Mouse (Mus musculus): ENCODE measurements around the gene Cth.
"Not testable (repeated sequence)": the region's sequence is repeated elsewhere in the genome, so short reads cannot be mapped to it uniquely, and the experiment has no call there.

Gene Cth

DNA sequence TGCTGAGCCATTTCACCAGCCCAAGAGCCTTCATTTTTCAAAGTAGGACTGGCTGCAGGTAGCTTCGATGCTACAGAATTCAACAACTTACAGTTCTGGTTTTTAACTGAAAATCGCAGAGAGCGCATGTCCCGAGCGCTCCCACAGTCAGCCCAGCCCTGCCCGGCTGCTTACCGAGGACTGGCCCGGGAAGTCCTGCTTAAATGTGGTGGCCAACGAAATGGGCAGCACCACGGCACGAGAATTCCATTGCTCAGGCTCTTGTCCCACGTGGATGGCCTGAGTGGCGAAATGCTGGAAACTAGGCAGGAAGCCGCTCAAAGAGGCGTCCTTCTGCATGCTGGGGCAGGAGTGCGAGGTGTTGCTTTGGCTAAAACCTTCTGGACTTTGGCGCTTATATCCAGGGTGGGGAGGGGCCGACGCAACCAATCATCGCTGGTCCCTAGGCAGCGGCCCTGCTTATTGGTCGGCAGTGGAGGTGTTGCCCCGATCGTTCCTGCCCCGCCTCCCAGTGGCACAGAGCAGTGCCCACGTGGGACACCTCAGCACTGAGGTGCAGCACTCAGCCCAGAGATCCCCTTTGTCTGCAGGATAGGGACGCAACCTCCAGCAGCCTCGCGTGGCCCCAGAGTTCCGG is at the start of gene Cth:
Gene Cth, minus strand, starts transcription at position 386 of the 637 bp plus-strand sequence.
- peak; percentile 81 for DNase-seq (ENCODE audit: low read depth, low spot score)

DNA sequence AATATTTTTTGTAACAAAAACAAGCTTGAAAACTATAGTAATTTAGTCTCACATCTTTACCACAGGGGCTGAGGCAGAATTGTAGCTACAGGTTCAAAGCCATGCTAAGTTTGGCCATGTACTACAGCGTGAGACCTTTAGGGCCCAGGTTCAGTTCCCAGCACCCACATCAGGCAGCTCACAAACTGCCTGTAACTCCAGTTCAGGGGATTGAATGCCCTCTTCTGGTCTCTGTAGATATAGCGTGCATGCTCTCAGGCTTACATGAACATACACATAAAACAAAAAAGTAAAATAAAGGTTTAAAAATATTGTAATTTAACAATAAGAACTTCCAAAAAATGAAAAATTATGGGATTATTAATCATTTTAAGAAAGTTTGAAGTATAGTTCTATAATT is 48.4 kb upstream of the Cth start:
- no peak for DNase-seq (ENCODE audit: low read depth, low spot score)

- no peak for DNase-seq (ENCODE audit: low read depth, low spot score)
Observed at GRCm38 (mm10) chr3:157971151-157971550, 46.3 kb upstream of the Cth start.

GRCm38 (mm10) chr3:157957320-157957719 is 32.4 kb upstream of the Cth start:
- no peak for DNase-seq (ENCODE audit: low read depth, low spot score)

DNA sequence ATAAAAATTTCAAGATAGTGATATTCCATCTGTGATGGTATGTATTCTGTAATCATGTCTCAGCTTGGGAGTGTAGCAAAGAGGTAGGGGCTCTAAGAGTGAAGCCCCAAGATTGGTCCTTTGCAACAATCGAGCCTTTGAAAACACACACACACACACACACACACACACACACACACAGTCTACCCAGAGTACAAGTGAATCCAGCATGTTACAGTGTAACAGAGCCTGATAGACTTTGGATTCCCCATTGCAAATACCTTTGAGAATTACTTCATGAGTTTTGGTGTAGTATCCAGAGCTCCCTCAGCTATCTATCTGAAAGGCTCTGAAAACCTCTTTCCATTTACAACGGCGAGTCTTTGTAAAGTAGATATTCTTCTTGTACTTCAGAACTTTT is 31.3 kb upstream of the Cth start:
- no peak for DNase-seq (ENCODE audit: low read depth, low spot score)

DNA sequence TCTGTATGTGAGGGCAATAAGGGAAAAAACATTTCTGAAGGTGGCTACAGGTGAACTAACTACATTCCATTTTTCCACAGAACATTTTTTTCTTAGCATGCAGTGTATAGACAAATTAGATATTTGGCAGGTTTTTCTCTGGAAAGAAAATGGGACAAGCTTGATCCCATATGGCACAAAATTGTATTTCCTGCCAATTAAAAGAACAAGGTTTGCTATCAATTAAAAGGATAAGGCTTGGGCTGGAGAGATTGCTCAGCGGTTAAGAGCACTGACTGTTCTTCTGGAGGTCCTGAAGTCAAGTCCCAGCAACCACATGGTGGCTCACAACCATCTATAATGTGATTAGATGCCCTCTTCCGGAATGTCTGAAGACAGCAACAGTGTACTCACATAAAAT is 30.6 kb upstream of the Cth start:
- DNase-seq (ENCODE audit: low read depth, low spot score): no peak

DNA sequence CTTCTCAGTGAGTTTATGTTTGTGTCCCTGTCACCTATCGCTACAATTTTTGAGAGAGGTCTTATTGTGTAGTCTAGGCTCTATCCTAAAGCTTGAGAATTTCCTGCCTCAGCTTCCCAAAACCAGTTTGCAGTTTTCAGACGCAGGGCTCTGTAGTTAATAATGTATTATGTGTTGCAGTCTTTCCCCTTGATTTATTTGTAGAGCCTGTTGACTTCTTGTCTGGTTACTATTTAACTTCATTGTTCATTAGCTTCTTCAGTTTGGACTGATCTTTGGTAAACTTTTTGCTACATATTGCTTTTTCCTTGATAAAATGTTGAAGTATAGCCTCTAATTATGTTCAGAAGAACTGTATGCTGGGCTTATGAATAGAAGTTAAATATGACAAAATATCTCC is 27.8 kb upstream of the Cth start:
- no peak for DNase-seq (ENCODE audit: low read depth, low spot score)

GRCm38 (mm10) chr3:157947383-157948280 is 22.8 kb upstream of the Cth start:
- peak; percentile 7 for DNase-seq (ENCODE audit: low read depth, low spot score)

- peak; percentile 90 for DNase-seq (ENCODE audit: low read depth, low spot score)
Observed at GRCm38 (mm10) chr3:157946843-157947358, 22.0 kb upstream of the Cth start, which contains the start of gene Ankrd13c. TSS of gene Ankrd13c (plus strand) at chr3:157947239.

GRCm38 (mm10) chr3:157938585-157938984 is 13.7 kb upstream of the Cth start:
- DNase-seq (ENCODE audit: low read depth, low spot score): no peak

DNA sequence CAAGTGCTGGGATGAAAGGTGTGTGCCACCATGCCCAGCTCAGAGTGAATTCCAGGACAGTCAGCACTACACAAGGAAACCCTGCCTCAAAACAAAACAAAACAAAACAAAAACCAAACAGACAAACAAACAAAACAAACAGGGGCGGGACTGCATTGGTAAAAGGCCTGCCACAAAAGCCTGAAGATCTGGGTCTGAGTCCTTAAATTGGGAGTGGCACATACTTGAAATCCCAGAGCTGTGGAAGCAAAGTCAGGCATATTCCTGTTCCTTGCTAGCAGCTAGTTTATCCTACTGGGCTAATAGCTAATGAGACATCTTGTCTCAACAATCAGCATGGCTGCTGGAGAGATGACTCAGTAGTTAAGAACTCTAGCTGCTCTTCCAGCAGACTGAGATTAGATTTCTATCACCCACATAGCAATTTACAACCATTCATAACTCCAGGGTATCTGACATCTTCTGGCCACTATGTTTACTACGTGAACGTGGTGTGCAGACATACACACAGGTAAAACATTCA is 9.5 kb upstream of the Cth start:
- DNase-seq (ENCODE audit: low read depth, low spot score): no peak

- not testable (repeated sequence) for DNase-seq (ENCODE audit: low read depth, low spot score)
Observed at GRCm38 (mm10) chr3:157933223-157933622, 8.3 kb upstream of the Cth start.

- no peak for DNase-seq (ENCODE audit: low read depth, low spot score)
Observed at GRCm38 (mm10) chr3:157932074-157932473, 7.2 kb upstream of the Cth start.

DNA sequence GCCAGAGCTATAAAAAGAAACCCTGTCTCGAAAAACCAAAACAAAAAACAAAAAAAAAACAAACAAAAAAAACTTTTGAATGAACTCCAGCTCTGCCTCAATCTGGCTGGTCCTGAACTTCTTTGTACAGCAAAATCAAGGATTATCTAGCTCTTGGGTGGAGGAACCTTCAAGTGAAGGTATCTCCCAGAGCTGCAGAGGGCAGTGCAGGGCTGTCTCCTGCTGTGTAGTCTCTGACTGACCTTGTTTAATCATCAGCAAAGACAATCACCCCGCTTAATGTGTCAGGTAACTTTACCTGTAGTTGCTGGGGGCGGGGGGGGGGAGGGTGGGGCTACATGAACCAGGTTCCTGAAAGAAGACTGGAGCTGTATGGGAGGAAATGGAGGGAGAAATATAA is 6.7 kb upstream of the Cth start:
- no peak for DNase-seq (ENCODE audit: low read depth, low spot score)

- no peak for DNase-seq (ENCODE audit: low read depth, low spot score)
Observed at GRCm38 (mm10) chr3:157929417-157929816, 4.5 kb upstream of the Cth start.

DNA sequence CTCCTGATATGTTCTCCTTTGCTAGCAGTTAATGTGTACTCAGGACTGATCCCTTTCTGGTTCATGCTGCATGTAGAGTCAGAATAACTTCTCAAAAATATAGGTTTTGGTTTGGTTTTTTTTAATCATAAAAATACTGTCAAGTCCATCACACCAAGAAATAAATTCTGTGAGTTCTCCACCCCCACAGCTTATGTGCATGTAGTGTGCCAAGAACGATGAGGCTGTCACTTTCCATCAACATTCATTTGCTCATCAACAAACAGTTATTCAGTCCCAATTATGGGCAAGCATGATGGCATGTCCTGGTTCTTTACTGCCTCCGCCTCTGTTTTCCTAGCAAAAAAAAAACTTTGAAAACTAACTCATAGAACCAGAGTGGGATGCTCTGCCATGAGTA is 3.9 kb upstream of the Cth start:
- DNase-seq (ENCODE audit: low read depth, low spot score): no peak

- DNase-seq (ENCODE audit: low read depth, low spot score): no peak
Observed at GRCm38 (mm10) chr3:157926761-157927160, 1.9 kb upstream of the Cth start.

DNA sequence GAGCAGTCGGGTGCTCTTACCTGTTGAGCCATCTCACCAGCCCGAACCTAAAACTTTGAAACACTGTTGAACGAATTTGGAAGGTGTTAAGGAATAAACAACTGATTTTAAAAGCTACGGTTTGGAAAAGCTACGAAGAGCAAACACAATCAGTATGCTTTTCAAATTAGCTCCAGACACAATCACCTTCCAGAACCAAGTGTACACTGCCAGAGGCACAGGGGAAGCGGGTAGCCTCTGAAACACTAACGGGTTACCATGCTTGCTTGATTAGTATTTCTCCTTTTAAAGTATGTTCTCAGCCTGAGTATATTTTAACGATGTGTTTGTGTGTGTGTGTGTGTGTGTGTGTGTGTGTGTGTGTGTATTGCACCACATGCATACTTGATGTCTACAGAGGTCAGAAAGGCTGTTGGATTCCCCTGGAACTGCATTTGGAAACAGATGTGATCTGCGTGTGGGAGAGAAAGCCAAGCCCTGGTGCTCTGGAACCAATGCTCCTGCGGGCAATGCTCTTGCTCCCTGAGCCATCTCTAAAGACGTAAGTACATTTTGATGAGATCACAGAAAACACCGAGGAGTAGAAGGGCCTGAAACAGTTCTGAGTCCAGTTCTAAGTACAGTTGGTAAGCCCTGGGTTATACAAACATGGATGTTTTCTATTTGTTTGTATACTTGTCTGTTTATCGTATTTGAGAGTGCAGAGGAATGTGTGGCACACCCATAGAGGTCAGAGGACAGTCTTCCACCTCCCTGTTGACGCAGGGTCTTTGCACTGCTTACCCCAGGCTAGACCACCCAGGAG is 1.0 kb upstream of the Cth start:
- DNase-seq (ENCODE audit: low read depth, low spot score): no peak

- DNase-seq (ENCODE audit: low read depth, low spot score): no peak
Observed at GRCm38 (mm10) chr3:157923268-157923835, 1.5 kb downstream of the Cth start.

DNA sequence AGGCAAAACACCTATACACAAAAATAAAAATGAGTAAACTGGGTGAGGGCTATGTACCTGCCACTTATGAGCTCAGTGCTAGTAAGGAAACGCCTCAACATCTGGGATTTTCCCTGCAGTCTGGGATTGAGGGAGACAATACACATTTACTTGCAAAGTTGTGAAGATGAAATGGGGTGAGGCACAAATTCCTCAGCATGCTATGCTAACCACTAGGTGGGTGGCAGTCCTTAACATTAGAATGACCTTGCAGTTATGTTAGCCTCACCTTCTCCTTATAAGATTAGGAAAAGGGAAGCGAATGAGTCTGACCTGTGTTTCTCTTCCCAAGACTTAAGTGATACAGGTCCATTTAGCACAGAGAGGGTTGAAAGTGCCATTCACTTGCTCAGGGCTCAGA is 3.5 kb downstream of the Cth start:
- DNase-seq (ENCODE audit: low read depth, low spot score): no peak

DNA sequence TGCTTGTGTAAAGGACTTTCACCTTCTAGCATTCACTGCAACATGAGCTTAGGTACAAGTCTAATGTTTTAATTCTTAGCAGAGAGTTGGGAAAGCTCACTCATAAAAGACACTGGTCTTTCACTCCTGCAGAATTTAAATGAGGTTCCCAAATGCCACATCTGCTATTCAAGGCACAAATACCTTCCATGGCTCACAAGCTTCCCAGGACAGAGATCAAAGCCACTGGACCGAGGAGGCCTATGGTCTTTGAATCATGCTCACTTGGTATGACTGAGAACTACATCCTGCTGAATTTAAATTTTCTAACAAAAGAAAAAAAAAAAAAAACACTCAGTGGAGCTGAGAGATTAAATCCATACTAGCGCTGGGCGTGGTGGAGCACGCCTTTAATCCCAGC is 8.5 kb downstream of the Cth start:
- no peak for DNase-seq (ENCODE audit: low read depth, low spot score)
